Mouse (Mus musculus) T-helper 17 cell (primary cell): ENCODE results near the gene Lag3.

Experiments used
- in situ Hi-C, 2 experiments: fragments of 300-600 bp; cut with MboI, MseI; formaldehyde crosslinking; loops; 1 replicate in 1 of 2; 2 replicates in 1 of 2; pipeline ENCODE4 v1.15.1; 2025; ENCODE audit warnings: high pct_unique_total_duplicates in 2 of 2

Lag3 gene

DNA sequence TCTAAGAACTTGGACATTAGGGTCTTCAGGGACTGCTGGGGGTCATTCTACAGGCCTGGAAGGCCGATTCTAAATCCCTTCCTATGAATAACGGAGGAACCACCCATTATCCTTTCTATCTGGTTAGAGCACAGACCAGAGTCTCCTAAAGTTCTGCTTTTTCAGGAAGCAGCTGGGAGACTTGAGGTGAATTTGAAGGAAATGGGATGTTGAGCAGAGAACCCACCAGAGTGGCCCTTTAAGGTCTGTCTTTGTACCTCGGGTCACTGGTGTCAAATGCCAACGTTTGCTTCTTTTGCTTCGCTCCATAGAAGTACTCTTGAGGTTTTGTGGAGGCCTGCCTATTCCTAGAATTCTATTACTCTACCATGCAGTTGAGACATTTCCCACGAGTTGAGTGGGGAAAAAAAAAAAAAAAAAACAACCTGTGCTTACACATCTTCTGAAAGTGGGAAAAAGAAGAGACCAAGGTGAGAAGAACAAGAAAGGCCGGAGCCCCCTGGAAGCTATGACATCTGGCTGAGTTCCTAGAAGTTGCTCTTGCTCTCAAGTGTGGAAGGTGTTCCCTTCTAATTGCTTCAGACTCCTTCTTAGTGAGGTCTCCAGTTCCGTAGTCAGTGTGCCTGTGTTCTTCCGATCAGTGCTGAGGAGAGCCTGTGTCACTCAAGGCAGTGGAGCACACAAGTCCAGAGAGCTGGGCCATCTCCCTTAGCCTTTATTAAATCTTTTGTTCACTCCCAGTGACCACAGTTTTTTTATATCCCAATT, 9.0 kb upstream of the Lag3 start:
- in situ Hi-C loops, result no loop called here

DNA sequence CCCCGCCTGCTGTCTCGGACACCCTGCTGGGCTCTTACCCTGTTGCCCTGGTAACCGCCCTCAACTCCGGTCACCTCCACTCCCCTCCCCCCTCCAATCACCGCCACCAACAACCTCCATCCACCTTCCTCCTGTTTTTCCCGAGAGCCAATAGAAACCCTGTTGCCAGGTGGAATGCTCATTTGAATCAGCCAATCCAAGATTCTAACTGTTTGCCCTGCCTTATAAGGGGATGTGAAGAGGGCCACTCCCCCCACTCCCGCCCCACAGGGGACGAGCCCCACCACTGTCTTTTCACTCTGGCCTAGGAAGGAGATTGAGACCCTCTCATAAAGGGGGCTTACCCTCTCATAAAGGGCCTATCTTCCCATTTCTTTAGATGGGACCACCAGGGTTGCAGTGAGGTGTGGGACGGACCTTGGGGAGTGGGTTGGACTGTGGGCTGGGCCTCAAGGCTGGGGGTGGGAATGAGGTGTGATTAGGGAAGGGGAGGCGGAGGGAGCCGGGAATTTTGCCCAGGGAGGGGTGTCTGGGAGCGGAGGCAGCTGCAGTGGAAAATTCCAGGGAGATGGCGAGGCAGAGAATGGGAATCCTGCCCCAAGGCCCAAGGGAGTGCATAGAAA, 8.3 kb upstream of the Lag3 start, which contains the start of gene Ptms:
TSS of gene Ptms (minus strand) at position 409 of the 623 bp plus-strand sequence.
- in situ Hi-C loops, result no loop called here

DNA sequence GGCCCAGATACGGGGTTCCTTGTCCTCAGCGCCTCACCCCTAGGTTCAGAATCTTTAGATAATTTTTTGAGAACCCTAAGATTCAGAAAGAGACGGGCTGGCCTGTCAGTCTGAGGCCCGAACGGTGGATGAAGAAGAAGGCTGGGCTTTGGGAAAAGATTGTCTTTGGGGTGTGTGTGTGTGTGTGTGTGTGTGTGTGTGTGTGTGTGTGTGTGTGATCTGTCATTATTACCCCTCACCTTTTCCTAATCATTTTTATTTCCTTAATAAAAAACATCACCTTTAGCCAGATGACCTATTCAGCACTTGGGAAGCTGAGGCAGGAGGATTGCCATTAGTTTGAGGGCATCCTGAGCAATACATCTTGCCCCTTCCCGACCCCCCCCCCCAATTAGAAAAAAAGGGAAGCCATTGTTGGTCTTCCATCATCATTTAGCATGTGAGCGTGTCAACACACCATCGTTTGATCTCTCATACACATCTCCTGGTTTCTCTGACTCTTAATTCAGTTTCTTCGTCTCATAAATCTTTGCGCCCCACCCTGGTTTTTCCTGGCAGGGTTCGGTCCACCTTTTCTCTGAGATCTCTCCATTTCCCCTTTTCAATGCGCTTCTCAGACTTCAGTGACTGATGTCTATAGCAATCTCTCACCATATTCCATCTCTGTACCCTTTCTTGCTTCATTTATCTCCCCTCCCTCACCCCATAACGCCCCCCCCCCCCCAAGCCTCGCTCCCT, 7.6 kb upstream of the Lag3 start:
- in situ Hi-C loops, result no loop called here

DNA sequence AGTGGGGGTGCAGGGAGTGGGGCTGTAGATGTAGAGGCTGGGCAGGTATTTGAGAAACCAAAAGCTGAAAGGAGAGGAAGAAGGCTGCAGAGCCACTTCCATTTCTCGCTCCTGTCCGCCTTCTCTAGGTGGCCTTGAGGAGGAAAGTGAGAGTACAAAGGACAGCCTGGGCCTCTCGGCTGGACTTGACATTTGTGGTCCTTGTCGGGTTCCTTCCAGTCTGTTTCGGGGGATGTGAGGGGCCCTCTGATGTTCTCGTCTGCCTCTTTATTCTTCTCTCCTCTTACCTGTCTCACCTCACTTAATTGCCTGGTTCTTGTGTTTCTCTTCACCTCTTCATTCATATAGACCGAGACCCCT, 6.8 kb upstream of the Lag3 start:
- in situ Hi-C loops, result no loop called here

DNA sequence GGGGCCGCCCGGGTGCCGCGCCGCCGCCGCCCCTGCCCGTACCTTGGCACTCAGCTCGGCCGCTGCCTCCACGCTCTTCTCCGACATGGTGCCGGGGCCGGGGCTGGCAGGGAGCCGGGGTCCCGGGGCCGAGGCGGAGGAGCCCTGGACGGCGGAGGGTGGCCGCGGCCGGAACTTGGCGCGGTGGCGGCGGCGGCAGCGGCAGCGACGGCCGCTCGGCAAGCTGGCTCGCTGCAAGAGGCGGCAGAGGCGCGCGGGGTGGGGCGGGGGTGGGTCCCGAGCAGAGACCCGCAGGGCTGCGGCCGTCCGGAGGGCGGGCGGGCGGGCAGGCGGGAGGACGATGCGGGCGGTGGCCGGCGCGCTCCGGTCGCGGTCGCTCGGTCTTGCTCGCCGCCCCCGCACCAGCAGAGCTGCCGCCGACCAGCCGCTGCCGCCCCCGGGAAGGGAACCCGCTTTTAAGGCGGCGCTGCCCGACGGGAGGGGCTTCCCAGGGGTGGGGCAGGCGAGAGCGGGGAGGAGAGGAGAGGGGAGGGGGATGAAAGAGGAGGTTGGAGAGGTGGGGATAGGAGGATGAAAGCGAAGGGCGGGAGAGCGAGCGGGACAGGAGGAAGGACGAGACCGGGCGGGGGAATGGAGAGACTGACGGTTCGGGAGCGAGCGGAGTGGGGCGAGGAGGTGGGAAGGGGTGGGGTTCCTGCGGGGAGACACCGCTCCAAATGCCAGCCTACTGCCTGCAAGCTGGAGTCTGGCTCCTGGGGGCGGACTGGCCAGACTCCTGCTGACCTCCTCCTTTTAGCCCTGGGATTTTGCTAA, 6.2 kb upstream of the Lag3 start:
- in situ Hi-C loops, result no loop called here

DNA sequence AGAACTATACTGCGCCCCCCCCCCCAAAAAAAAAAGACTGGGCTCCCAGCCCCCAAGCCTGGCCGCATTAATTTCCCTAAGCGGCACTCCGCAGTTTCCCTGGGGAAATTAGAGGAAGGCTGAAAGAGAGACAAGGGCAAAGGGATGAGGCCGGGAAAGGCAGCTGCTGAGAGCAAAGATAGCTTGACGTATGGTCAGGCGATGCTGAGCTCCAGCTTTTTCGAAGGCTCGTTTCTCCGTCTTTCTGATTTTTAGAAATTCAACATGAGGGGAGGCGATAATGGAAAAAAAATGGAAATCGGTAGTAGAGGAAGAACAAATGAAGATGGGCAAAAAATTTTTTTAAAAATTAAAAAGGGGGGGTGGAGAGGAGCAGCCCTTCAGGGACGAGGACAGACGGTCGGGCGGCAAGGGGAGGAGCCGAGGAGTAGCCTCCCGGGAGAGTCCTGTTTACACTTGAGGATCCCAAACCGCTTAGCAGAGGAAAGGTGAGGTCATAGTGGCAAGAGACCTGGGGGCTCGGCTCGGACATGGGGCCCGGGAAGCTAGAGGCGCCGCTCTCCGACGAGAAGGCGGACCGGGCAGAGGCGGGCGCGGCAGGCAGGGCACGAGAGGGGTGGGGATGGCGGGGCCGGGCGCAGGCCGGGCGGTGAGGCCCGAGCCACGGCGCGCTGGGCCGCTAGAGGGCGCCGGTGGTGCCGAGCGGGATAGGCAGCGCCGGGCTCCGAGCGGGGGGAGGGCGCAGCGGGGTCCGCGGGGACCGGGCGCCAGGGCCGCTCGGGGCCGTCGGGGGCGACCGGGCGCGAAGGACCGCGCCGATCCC, 5.4 kb upstream of the Lag3 start:
- in situ Hi-C loops, result no loop called here

DNA sequence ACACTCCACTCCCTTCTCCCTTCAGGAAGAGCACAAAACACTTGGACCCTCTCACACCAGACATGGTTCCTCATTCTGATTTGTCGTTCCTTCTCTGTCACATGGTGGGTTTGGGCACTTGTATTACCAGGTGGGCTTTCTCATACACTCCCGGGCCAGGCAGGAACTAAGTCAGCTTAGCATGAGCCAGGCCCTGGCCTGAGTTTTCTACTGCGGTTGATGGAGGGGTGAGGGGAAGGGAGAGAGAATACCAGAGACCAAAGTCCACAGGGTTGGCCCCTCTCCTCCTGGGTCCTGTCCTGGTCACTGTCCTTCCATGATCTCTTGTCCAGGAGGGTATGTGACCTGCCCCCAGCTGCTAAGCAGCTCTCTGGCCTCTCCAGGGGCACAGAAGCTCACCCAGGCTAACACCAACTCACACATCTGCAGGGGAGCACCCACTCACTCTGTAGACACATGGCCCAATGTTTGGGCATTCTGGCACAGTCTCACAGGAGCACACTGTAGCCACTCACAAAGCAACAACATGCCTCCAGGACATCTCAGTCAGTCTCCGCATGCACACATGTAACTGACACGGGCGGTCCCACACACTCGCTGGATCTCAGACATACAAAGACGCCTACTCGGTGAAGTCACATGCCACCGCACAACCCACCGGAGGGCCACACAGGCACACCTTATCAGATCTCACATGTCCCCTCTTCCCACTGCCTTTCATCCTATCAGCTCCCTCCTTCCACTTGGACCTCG, 4.6 kb upstream of the Lag3 start:
- in situ Hi-C loops, result no loop called here

DNA sequence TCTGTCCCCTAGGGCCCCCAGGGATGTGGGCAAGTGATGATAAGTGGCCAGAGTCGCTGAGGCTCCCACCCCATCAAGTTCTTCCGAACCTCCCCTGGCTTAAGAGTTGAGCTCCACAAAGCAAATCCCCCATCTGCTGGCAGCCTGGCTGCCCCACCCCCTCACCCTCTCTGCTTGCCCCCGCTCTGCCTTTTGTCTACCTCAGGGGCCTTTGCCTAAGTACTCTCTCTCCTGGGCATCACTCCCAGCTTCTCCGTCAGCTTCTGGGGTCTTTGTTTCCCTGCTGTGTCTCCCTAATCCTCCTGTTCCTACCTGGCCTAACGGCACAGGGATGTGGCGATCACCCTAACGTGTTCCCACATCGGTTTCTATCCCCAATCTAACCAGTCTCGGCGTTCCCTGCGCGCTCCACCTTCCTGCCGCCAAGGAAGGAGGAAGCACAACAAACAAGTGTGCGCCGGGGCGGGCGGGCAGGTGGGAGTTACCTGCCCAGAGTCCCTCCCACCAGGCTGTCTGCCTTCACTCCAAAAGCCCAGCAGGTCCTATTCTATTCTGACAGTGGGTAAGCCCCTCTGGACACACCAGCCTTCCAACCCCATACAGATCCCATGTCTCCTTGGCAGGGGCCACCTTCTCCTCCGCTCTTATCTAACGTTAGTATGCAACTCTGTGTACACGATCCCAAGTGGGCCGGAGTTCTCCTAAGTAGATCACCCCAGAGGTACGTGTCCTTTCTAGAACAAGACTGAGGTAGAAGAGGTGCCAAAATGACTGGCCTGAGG, 3.8 kb upstream of the Lag3 start:
- in situ Hi-C loops, result no loop called here

DNA sequence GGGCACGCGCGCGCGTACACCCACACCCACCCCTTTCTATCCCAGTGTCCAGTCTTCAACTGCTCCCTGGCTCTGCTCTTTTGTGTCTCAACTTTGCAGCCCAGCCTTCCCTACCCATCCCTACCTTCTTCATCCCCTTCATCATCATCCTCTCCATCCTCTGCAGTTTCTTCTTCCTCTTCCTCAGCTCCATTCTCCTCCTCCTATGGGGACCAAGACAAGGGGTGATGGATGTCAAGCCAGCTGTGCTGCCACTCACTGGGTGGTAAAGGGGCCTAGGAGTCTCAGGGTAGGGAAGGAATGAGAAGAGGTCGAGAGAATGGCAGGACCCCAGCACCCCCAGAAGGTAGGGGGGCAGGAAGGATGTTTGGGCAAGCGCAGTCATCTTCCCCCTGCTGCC, 3.0 kb upstream of the Lag3 start:
- in situ Hi-C loops, result no loop called here

DNA sequence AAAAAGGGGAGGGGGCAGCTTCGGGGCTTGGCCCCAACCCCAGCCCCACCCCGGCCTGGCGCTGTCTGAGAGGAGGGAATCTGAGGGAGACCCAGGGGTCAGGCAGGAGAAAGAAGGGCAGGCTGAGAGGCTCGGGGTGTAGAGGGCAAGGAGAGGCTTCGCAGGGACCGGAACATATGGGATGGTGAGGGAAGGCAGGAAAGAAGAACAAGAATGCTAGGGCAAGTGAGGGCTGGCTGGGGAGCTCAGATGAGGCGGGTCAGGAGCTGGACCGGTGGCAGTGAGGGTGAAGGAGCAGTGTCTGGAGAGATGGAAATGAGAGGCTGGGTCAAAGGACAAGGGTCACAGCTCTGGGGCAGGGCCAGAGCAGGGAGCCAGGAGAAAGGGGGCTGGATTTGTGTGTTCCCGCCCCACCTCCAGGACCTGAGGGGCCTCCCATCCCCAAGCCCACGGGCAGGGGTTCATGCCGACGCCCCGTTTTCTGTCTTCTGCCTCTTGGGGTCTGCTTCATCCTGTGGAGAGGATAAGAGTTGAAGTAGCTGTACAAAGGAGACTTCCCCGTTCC, 2.3 kb upstream of the Lag3 start:
- in situ Hi-C loops, result no loop called here

DNA sequence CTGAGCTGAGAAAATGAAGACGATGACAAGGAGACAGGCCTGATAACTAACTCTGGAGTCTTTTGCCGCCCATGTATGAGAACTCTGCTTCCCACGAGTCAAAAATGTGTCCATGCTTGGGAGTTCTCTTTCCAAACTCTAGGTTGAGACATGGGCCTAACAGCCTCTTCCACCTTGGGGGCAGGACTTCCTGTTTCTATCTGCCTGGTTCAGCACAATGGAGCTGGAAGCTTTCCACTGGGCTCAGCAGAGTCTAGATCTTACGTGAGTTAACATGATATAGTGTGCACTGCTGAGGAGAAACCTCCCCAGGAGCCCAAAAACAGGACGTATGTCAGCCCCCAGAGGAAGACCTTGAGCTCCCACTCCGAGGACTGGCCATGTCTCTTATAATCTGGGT, 1.7 kb upstream of the Lag3 start:
- in situ Hi-C loops, result no loop called here

DNA sequence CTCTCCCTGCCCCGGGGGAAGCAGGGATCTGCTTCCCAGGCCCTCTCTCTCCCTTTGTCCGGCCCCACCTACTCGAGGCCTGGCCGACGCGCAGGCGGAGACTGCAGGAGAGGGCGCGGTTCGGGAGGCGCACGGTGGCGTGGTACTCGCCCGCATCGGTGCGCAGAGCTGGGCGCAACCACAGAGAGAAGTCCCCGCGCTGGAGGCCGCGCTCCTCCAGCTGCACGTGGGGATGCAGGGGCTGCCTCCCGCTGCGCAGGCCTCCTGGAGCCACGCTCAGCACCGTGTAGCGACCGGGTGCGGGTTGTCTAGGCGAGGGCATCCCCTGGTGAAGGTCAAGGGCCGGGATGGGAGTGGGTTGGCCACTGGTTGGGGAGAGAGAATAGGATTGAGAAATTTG, 1.5 kb downstream of the Lag3 start:
- in situ Hi-C loops, result no loop called here

DNA sequence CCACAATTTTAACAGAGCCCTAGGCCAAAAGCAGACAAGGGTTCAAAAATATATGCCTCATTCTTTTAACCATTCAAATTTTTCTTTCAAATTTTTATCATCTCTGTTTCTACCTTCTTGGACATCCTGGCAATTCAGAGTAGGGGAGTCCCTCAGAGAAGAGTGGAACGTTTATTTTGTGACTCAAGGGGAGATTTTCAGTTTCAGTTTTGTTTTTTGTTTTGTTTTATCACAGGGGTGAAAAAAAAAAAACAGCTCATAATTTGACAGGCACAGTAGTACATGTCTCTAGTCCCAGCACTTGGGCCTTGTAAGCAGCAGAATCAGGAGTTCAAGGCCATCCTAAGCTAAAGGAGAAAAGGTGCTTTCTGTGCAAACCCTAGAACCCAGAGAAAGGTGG, 3.7 kb downstream of the Lag3 start:
- in situ Hi-C loops, result no loop called here

DNA sequence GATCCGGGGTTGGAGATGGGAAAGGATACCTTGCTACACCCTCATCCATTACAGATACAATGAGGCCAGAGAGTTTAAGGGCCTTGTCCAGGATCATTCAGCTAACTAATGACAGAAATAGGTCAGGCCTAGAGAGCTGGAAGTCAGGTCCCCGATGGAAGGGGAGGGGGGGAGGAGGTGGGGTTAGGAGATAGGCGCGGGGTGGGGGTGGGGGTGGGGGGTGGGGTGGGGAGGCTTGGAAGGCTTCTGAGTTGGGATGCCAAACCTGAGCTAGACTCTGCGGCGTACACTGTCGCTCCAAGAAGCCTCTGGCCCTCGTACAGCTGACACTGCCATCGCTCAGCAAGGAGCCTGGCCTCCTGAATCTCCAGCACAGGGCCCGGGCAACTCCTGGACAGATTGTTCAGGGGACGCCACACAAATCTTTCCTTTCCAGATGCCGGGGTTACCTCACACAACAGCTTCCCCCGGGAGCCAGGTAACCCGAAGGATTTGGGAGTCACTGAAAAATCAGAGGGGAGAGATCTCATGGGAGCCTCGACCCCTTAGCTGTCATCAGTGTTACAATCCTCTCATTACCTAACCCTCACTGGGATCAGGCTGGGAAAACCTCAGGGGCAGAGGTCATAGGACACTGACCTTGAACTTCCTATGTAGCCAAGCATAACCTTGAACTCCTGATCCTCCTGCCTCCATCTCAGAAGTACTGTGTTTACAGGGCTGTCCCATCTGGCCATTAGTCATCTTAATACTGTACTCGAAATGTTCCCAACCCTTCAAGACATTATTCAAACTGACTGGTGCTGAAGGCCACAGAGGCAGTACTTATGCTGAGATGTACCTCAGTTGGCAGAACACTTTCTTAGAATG, 6.3 kb downstream of the Lag3 start:
- in situ Hi-C loops, result no loop called here

DNA sequence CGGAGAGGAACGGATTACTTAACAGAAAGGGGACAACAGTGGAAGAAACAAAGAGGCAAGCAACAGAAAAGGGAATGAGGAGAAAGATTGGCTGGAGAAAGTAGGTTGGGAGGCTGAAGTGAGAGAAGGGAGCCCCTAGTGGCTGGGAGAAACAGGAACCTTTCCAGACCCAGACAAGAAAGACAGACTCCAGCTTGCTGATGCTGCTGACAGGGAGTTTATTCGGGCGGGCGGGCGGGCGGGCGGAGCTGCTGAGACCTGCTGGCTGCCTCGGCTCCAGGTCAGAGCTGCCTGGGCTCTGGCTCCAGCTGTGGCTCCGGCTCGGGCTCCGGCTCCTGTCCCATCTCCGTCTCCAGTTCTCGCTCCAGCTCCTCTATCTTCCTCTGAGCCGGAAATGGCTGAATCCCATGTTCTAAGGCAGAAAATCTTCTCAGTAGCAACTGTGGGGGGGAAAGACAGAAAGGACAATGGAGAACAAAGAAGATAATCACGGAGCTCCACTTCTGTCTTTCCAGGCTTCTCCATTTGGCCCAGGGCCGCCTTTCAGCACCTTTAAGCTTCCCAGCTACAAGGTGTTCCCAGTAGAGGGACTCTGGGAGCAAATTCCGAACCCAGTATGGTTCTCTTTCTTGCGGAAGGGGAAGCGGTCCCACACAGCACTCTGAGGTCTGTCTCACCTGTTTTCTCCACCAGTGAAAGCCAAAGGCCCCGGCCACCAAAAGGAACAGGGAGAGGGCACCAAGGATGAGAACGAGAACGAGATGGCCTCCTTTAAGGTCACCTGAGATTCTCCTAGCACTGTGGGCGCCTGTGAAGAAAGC, 7.1 kb downstream of the Lag3 start:
- in situ Hi-C loops, result no loop called here

DNA sequence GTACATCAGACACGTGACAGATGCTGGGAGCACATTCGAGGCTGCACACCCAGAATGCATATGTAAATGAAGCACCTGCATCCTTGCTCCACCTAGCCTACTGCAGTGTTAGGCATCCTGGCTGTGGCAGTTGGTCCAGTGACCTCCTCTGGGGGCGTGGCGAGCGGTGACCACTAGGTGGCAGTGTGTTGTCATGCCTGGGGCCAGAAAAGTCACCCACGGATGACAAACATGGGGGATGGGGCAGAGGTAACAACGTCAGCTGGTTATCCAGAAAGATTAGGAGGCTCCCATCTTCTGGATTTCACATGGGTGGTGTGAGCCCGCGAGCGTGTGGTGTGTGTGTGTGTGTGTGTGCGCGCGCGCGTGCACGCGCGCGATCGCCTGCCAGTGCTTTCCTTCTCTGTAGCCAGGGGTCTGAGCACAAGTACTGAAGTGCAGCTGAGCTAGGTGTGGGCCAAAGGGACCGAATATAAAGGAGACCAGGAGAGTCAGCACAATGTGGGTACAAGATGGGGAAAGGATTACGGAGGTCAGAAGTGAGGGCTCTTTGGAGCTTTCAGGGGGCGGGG, 7.8 kb downstream of the Lag3 start:
- in situ Hi-C loops, result no loop called here

DNA sequence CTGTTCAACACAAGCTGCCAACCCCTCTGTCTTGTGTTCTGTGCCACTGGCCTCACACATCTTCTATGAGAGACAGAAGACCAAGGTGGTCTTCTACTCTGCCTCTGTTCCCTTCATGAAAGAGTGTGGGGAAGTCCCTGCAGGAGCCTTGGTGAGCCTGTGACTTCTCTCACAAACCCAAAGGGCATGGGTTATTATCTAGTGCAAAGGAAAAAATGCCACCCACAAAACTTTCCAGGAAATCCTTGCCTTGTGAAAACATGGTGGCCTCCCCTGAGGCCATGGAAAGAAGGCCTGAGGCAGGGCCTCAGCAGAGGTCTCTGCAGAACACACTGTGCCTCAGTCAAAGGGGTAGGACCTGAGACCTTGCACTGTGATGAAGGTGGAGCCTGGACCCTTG, 9.7 kb downstream of the Lag3 start:
- in situ Hi-C loops, result no loop called here
